Mouse (Mus musculus): ENCODE measurements around the gene Cops8.
A peak's percentile ranks its signal among the peaks of the same experiment; 100 is the strongest.

The Cops8 gene

DNA sequence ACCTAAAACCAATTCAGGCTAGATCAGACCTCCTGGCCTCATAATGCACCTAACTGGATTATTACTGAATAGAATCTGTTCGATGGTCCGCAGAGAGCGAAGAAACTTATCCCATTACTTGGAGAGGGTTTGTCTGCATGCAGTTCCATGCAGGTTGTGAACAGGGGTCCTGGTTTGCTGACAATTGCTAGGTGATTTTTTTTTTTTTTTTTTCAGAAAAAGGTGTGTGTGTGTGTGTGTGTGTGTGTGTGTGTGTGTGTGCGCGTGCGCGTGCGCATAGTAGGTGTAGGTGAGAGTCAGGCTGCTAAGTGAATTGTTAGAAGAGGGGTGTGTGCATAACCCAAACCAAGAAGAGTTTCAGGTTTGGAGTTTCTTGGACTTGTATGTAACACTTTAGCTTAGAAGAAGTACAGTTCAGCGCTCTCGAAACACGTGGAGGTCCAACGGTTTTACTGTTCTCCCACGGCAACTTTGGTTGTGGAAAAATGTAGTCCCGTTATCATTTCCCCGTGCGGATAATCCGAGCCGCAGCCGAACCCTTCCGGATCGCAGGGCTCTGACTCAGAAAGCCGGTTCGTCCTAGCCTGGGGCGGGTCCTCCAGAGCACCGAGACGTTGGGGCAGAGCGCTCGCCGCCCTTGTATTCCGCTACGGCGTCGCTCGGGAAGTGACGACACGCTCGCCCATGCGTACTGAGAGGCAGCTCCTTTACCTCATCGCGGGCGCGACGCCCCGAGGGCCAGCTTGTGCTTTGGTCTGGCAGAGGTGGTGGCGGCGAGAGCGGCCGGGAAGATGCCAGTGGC, at the start of gene Cops8:
Cops8 (plus strand) TSS at position 223 of the 802 bp plus-strand sequence.
- peak; percentile 87 for DNase-seq (ENCODE audit: extremely low spot score, low read depth, low spot score)

DNA sequence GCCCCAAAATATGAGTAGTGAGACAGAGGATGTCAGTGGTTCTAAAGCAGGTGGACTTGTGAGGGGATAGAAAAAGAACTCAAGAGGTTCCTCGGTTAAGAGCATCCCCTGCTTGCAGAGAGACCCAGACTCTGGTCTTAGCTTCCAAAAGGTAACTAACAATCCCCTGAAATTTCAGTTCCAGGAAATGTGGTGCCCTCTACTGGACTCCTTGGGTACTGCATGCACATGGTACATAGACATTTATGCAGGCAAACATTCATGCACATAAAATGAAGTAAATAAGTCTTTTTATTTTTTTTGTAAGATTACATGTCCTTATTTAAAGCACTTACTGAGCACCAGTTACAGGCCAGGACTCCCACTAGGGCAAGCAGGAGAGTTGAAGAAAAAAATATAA, 45.6 kb upstream of the Cops8 start:
- DNase-seq (ENCODE audit: extremely low spot score, low read depth, low spot score) = no peak

DNA sequence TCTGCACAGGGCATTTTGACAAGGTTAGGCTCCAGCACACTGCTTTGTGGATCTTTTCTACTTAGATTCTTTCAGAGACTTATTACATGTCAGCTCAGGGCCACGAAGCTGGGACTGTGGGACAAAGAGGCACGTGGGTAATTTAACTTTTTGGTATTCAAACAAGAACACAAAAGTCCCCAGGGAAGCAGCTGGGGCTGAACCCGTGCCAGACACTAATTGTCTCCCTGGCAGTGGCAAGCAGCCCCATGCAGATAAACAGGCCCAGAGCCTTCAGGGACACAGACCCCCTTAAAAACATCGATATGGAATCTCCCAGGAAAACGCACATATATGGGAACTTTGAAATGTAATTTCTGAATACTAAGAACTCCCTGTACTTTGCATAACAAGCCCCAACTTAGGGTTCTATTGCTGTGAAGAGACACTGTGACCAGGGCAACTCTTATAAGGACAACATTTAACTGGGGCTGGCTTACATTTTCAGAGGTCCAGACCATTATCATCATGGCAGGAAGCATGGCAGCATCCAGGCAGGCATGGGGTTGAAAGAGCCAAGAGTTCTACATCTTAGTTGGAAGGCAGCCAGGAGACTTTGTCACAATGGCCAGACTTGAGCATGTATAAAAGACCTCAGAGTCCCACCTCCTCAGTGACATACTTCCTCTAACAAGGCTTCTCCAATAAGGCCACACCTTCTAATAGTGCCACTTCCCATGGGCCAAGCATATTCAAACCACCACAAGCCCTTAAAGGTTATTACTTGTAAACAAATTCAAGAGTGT, 41.6 kb upstream of the Cops8 start:
- no peak for DNase-seq (ENCODE audit: extremely low spot score, low read depth, low spot score)

DNA sequence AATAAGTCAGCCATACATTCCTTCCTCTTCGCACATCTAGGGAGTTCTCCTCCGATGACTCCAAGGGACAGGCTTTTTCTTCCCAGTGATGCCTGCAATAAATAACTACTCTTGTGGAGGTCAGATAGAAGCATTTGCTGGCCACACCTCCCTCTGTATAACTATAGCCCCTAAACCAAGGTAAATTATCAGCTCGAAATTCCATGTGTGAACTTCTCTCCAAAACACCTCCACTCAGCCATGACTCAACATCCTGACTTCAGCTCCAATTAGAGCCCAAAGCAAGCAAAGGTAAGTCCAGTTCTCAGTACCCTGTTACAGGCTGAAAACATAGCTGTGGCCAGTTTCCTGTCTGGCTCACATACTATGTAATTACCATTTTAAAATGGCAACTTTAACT, 38.8 kb upstream of the Cops8 start:
- DNase-seq (ENCODE audit: extremely low spot score, low read depth, low spot score) = no peak

DNA sequence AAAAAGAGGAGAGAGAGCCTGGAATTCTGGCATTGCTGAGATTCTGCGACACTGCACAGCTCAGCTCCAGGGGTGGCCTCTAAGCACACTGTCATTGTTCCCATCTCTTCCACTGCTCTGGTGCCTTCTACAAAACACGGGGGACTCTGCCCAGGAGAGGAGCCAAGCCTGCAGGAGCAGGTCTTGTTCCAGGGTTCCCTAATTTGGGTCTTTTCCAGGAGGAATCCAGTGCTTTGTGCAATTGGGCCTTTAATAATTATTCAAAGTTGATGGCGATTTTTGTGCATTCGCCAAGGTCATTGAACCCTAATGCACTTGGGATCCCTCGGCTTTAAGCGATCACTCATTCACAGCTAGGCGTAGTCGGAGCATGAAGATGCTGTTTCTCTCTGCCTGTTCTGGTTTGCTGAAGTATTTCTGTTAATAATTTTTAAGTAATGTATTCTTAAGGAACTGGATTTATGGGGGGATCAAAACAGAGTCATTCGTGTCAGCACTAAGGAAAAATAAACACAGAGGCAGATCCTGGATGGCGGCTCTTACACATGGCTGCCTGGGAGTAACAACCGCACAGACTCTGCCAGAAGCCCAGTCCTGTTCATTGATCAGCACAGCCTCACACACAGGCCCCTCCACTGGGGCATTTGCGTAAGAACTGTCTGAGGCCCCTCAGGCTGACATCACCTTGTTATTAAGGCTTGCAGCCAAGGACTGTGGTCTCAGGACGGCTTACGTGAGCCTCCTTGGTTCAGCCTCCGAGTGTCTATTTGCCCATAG, 35.9 kb upstream of the Cops8 start:
- no peak for DNase-seq (ENCODE audit: extremely low spot score, low read depth, low spot score)

DNA sequence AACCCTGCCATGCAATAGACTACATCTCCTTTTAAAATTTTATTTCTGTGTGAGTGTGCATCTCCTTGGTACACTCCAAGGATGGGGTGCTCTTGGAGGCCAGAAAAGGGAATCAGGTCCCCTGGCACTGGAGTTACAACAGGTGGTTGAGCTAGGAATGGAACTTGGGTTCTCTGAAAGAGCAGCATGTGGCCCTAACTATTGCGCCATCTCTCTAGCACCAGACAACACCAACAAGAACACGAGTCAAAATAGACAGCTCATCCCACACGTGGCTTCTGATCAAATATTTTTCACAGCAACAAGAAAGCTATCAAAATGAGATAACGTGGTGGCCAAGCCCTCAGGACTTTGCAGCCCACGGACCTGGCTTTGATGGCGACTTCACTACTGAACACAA, 28.9 kb upstream of the Cops8 start:
- DNase-seq (ENCODE audit: extremely low spot score, low read depth, low spot score) = no peak

DNA sequence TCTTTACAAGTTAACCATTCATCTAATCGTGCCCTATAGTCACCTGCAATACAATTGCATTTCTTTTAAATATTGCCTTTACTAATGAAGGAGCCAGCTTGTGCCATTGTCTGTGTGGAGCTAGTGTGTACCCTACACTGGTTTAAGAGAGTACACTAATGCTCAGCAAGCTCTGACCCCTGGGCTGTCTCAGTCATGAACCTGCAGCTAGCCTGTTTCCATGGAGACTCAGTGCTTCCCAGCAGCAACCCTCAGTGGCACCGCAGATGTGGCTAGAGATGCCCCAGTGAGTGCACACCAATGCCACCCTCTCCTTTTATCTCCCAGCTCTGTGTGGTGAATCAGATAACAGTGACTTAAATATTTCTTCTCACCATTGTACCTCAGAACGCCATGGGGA, 27.9 kb upstream of the Cops8 start:
- DNase-seq (ENCODE audit: extremely low spot score, low read depth, low spot score) = no peak

DNA sequence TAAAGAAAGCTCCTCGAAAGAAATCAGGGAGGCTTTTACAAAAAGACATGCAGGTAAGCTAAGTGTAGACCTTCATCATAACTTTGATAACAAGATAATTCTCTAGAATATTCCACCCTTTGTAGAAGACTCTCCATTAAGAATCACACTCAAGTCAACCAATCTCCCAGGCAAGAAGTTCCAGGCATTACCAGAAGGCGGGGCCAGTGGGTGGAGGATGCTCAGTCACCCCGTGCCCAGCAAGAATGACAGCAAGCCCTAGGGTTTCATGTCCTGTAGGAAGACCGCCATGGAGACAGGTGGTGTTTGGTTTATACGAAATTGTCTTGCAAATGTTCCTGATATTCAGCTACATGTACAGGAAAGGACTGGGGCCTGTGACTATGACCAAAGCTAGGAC, 25.4 kb upstream of the Cops8 start:
- no peak for DNase-seq (ENCODE audit: extremely low spot score, low read depth, low spot score)

DNA sequence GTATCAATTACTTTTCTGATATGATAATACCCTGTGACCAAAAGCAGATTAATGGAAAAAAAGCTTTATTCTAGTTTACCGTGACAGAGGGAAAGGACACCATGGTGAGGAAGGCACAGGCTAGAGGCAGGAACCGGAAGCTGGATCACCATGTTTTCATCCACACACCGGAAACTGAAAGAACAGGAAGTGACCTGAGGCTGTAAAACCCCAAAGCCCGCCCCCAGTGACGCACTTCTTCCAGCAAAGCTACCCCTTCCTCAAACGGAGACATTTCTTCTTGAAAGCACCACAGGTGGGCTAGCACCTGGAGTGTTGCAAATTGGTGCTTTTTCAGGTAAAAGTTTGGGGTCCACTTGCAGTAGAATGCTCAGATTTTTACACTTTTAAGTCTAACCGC, 20.1 kb upstream of the Cops8 start:
- no peak for DNase-seq (ENCODE audit: extremely low spot score, low read depth, low spot score)

DNA sequence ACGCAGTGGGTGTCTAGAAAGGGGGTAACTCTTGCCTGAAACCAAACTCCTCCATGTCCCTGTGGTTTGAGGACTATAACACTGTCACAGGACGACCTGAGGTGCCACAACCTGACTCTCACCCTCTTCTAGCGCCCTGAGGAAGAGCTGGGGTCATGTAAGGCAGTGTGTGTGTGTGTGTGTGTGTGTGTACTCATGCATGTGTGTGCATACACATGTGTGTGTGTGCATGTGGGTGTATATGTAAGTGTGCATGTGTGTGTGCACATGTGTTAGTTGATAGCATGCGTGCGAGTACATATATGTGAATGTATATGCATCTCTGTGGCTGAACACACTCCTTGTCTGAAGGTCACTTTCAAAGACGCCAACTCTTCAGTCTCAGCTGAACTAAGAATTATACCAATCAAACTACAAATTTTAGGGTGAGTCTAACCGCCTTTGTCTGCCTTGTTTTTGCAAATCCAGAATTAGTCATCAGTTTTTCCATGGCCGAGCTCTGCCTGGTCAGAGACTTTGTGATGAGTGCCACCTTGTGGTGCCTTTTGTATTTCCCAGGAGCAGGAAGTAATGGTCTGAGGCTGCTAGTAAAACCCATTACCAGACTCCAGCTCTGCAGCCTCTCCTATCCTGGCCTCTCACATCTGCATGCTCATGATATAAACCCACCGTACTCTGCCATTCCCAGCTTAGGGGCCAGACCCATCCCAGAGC, 14.6 kb upstream of the Cops8 start:
- peak; percentile 88 for DNase-seq (ENCODE audit: extremely low spot score, low read depth, low spot score)

DNA sequence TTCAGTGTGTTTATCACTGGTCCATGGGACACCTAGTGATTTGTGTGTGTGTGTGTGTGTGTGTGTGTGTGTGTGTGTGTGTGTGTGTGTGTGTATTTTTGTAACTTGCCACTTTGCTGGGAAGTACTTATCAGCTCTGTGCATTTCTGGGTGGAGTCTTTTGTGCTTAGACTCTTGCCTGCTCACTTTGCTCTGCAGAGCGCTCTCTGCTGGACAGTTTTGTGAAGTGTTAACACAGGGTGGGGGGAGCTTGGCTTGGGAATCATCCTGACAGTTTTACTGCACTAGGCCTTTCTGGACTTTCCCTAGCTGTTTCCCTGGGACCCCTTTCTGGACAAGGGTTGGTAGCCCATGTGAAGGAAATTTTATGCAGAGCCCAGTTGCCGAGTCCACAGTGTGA, 12.0 kb upstream of the Cops8 start:
- DNase-seq (ENCODE audit: extremely low spot score, low read depth, low spot score) = no peak

DNA sequence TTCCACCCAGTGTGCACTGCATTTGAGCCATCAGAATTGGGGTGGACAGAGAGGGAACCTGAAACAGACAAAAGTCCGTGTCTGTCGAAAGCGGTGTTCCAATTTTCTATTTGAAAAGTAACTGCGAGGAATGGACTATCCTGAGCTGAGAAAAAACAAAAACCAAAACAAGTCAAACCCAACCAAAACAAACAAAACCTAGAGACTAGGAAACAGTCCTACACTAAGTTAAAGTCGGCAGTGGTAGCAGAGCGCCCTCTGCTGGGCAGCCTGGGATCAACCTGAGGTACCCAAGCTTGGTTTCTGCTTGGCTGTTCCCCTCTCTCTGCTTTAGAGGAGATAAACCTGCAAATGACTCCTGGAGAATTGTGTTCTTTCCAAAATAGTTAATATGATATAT, 10.0 kb upstream of the Cops8 start:
- peak; percentile 57 for DNase-seq (ENCODE audit: extremely low spot score, low read depth, low spot score)

DNA sequence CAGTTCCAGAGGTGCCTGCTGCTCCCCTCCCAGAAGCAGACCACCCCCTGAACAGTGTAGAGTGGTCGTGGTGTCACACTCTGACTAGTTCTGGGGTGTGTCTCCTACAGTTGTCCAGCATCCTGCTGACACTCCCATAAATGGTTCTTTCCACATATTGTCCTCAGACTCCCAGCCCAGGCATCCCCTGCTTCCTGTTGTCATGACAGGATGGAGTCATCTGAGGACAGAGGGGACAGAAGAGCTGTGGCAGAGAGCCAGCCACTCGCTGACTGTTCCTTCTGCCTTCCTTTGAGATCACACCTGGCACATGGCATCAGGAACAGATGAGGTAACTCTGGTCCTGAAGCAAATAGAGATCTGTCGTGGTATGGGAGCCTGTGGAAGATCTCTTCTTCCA, 3.6 kb upstream of the Cops8 start:
- no peak for DNase-seq (ENCODE audit: extremely low spot score, low read depth, low spot score)

DNA sequence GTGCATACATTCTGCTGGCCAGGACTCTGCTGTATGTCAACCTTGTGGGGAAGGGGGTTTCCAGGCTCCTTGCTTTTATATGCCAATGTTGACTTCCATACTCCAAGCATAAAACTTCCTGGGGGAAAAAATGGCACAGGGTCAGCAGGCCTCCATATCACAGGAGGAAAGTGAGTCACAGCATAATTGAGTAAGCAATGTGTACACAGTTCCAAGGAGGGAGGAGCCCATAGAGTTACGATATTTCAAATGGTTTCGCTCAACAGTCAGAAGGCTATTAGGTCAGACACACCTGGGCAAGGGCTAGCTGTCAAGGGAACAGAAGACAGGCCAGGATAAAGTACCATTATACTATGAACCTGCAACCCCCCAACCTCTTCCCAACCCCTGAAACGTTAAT, 1.7 kb upstream of the Cops8 start:
- DNase-seq (ENCODE audit: extremely low spot score, low read depth, low spot score) = no peak

DNA sequence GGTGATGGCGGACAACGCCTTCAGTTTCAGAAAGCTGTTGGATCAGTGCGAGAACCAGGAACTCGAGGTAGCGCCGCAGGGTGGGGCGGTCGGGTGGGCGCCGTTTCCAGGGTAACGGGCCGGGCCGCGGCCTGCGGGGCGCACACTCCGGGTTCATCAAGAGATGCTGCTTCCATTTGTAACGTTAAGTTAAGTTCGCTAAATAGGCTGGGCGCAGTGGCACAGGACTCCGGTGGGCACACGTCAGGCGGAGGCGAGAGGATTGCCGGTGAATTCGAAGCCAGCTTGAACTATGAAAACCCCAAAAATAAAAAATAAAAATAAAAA, 743 bp downstream of the Cops8 start:
- DNase-seq (ENCODE audit: extremely low spot score, low read depth, low spot score) = no peak

DNA sequence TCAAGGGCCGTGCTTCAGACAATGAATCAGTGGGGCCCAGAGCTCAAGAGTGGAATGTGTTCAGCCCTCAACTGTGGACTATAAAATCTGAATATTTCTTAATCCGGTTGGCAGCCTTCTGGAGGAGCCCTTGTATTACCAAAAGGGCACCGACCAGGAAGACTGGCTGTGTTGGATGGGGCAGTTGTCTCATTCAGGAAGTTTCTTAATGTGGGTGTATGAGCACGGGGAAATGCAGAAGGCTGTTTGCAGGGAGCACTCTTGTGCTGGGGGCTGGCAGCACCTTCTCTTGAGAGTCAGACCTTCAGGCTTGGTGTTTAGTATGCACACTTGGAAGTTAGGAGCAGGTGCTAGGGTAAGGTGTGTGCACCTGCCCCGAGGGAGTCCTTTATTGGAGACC, 6.6 kb downstream of the Cops8 start:
- DNase-seq (ENCODE audit: extremely low spot score, low read depth, low spot score) = no peak

DNA sequence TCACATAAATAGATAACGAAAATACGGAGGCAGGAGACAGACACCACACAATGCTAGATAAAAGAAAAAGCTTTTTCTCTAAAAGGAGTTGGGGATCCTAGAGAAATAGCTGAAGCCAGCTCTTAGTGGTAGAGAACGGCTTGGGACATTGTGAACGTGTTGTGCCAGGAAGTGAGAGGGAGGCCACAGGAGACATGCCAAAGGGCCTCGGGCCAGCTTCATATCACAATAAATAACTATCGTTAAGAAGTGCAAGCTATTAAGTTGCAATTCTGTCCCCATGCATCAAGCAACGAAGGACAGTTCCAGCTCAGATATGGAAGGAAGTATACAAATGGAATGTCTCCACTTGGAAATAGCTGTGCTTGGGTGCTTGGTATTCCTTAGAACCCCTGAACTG, 14.5 kb downstream of the Cops8 start:
- DNase-seq (ENCODE audit: extremely low spot score, low read depth, low spot score) = no peak

DNA sequence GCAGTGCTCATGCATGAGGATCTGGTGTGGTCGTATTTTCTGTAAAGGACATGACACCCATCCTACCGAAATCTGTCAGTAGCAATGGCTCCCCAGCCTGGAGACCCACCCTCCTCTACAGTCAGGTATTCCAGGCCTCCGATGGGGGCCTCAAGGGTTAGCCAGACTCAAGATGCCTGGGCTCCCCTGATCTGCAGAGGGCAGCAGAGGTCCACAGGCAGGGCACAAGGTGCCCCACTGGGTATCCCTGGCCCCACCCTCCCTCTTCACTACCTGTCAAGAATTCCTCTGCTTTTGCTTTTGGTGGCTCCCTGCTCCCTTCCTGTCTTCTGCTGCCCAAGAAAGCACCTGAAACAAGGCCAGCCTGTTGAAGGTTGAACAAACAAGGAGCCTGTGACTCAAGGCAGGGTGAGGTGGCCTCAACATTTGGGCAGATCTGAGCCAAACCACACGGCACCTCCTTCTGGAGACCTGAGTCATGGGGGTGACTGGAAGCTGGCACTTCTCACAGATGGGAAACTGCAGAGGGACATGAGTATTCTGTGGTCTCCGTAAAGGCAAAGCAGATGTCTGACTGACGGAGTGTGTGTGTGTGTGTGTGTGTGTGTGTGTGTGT, 30.7 kb downstream of the Cops8 start:
- no peak for DNase-seq (ENCODE audit: extremely low spot score, low read depth, low spot score)

DNA sequence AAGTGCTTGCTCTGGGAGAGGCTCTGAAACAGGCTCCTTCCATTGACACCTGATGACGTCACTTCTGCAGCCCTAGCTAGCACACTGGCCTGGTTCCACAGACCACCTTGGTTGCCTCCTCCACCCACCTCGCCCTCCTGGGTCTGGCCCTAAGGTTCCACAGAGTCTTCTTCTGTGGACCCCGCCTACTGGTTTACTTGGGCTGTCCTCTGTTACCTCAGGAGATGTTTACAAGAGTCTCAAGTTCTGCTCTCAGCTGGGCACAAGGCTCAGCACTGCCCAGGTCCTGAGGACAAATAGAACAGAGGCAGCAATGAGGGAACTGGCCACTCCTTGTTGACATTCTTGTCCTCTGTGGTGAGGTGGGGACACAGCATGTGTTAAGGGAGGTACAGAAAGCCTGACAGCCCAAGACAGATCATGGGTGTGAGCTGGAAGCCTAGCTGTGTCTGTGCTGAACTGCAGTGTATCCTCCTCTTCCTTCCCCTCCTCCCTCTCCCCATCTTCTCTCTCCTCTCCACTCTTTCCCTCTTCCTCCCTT, 31.5 kb downstream of the Cops8 start:
- no peak for DNase-seq (ENCODE audit: extremely low spot score, low read depth, low spot score)

DNA sequence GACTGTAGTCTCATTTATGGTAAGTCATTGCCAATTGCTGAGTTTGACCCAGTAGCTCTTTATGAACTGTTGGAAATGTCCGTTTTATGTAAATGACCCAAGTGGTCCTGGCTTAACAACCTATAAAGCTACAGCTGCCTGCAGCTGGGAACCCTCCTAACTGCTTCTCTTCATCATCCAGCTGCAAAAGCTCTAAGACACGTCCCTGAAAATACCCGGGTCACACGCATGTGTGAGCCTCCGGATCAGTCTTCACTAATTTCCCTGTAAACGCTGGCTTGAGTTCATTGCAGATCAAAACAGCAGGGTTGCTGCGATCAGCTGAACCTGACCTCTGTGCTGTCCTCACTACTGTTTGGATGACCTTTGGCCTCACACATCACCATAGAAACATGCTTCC, 35.6 kb downstream of the Cops8 start:
- no peak for DNase-seq (ENCODE audit: extremely low spot score, low read depth, low spot score)

All from hindlimb bud, embryonic 11.5 days (tissue).